Mouse (Mus musculus): ENCODE data around the gene Mylk. TPM values are rescaled to one million over a fixed set of nuclear protein-coding genes. Genes with fewer than 3 reads are reported as not detected.

Gene Mylk
- polyA plus RNA-seq, 1 experiment: 1.3 TPM

- Histone ChIP-seq H3K4me3 (ENCODE audit: insufficient read depth, low read length) (no peak overlapping the region), H3K27ac (ENCODE audit: insufficient read depth, low read depth, low read length) (no peak overlapping the region), H3K4me1 (ENCODE audit: control insufficient read depth, insufficient read depth, low read length) (no peaks in the 10 kb centered on the region)
- TF ChIP-seq POLR2A (IDR thresholded peaks at IDR 0.05; ENCODE audit: borderline replicate concordance, low read depth, low read length) (no peak), CTCF (IDR thresholded peaks at IDR 0.05; ENCODE audit: low read depth, low read length) (no peak)
Observed at GRCm38 (mm10) chr16:34899071-34899808, 154.2 kb downstream of the Mylk start.

- H3K4me3 ChIP-seq (ENCODE audit: insufficient read depth, low read length): no peak overlapping the region
- no peaks in the 10 kb centered on the region for H3K4me1 ChIP-seq (ENCODE audit: control insufficient read depth, insufficient read depth, low read length)
- TF ChIP-seq CTCF (IDR thresholded peaks at IDR 0.05; ENCODE audit: low read depth, low read length) (no peak), POLR2A (IDR thresholded peaks at IDR 0.05; ENCODE audit: borderline replicate concordance, low read depth, low read length) (no peak)
- no peak overlapping the region for H3K27ac ChIP-seq (ENCODE audit: insufficient read depth, low read depth, low read length)
Observed at GRCm38 (mm10) chr16:34899997-34900396, 155.0 kb downstream of the Mylk start.

- Histone ChIP-seq H3K27ac (ENCODE audit: insufficient read depth, low read depth, low read length) (no peak overlapping the region), H3K4me1 (ENCODE audit: control insufficient read depth, insufficient read depth, low read length) (no peaks in the 10 kb centered on the region)
- TF ChIP-seq CTCF (IDR thresholded peaks at IDR 0.05; ENCODE audit: low read depth, low read length): no peak
- TF ChIP-seq POLR2A (IDR thresholded peaks at IDR 0.05; ENCODE audit: borderline replicate concordance, low read depth, low read length): no peak
Observed at GRCm38 (mm10) chr16:34900471-34900870, 155.5 kb downstream of the Mylk start.

GRCm38 (mm10) chr16:34901031-34901430 lies 156.0 kb downstream of the Mylk start:
- H3K4me3 ChIP-seq (ENCODE audit: insufficient read depth, low read length): no peak overlapping the region
- H3K27ac ChIP-seq (ENCODE audit: insufficient read depth, low read depth, low read length): no peak overlapping the region
- H3K4me1 ChIP-seq (ENCODE audit: control insufficient read depth, insufficient read depth, low read length): no peaks in the 10 kb centered on the region
- no peak for TF ChIP-seq CTCF (IDR thresholded peaks at IDR 0.05; ENCODE audit: low read depth, low read length)
- no peak for TF ChIP-seq POLR2A (IDR thresholded peaks at IDR 0.05; ENCODE audit: borderline replicate concordance, low read depth, low read length)

More at GRCm38 (mm10) chr16:34900471-34900870, 155.5 kb downstream of the Mylk start:
- no peak overlapping the region for H3K4me3 ChIP-seq (ENCODE audit: insufficient read depth, low read length)

- TF ChIP-seq CTCF (IDR thresholded peaks at IDR 0.05; ENCODE audit: low read depth, low read length) (no peak), POLR2A (IDR thresholded peaks at IDR 0.05; ENCODE audit: borderline replicate concordance, low read depth, low read length) (no peak)
- H3K4me3 ChIP-seq (ENCODE audit: insufficient read depth, low read length): no peak overlapping the region
- H3K4me1 ChIP-seq (ENCODE audit: control insufficient read depth, insufficient read depth, low read length): no peaks in the 10 kb centered on the region
- no peak overlapping the region for H3K27ac ChIP-seq (ENCODE audit: insufficient read depth, low read depth, low read length)
Observed at GRCm38 (mm10) chr16:34901611-34902293, 156.7 kb downstream of the Mylk start.

- H3K4me1 ChIP-seq (ENCODE audit: control insufficient read depth, insufficient read depth, low read length): no peaks in the 10 kb centered on the region
- H3K27ac ChIP-seq (ENCODE audit: insufficient read depth, low read depth, low read length): no peak overlapping the region
- TF ChIP-seq CTCF (IDR thresholded peaks at IDR 0.05; ENCODE audit: low read depth, low read length): peak; percentile 65
- no peak for TF ChIP-seq POLR2A (IDR thresholded peaks at IDR 0.05; ENCODE audit: borderline replicate concordance, low read depth, low read length)
- no peak overlapping the region for H3K4me3 ChIP-seq (ENCODE audit: insufficient read depth, low read length)
Observed at GRCm38 (mm10) chr16:34902294-34902680, 157.3 kb downstream of the Mylk start.

- H3K4me1 ChIP-seq (ENCODE audit: control insufficient read depth, insufficient read depth, low read length): no peaks in the 10 kb centered on the region
- TF ChIP-seq CTCF (IDR thresholded peaks at IDR 0.05; ENCODE audit: low read depth, low read length) (no peak), POLR2A (IDR thresholded peaks at IDR 0.05; ENCODE audit: borderline replicate concordance, low read depth, low read length) (no peak)
Observed at GRCm38 (mm10) chr16:34902761-34903160, 157.8 kb downstream of the Mylk start.

GRCm38 (mm10) chr16:34904876-34905275 lies 159.9 kb downstream of the Mylk start:
- H3K27ac ChIP-seq (ENCODE audit: insufficient read depth, low read depth, low read length): no peak overlapping the region
- H3K4me1 ChIP-seq (ENCODE audit: control insufficient read depth, insufficient read depth, low read length): no peaks in the 10 kb centered on the region
- TF ChIP-seq CTCF (IDR thresholded peaks at IDR 0.05; ENCODE audit: low read depth, low read length) (no peak), POLR2A (IDR thresholded peaks at IDR 0.05; ENCODE audit: borderline replicate concordance, low read depth, low read length) (no peak)
- no peak overlapping the region for H3K4me3 ChIP-seq (ENCODE audit: insufficient read depth, low read length)

More at GRCm38 (mm10) chr16:34902761-34903160, 157.8 kb downstream of the Mylk start:
- Histone ChIP-seq H3K4me3 (ENCODE audit: insufficient read depth, low read length) (no peak overlapping the region), H3K27ac (ENCODE audit: insufficient read depth, low read depth, low read length) (no peak overlapping the region)

GRCm38 (mm10) chr16:34909437-34909836 lies 164.4 kb downstream of the Mylk start:
- no peak overlapping the region for H3K27ac ChIP-seq (ENCODE audit: insufficient read depth, low read depth, low read length)
- no peaks in the 10 kb centered on the region for H3K4me1 ChIP-seq (ENCODE audit: control insufficient read depth, insufficient read depth, low read length)
- TF ChIP-seq CTCF (IDR thresholded peaks at IDR 0.05; ENCODE audit: low read depth, low read length): no peak
- no peak for TF ChIP-seq POLR2A (IDR thresholded peaks at IDR 0.05; ENCODE audit: borderline replicate concordance, low read depth, low read length)
- H3K4me3 ChIP-seq (ENCODE audit: insufficient read depth, low read length): no peak overlapping the region

- 0 out of 2 replicates have a peak, but pooled peaks cover 2% of the 10 kb centered on the region for H3K4me1 ChIP-seq (ENCODE audit: control insufficient read depth, insufficient read depth, low read length)
- H3K4me3 ChIP-seq (ENCODE audit: insufficient read depth, low read length): no peak overlapping the region
- no peak overlapping the region for H3K27ac ChIP-seq (ENCODE audit: insufficient read depth, low read depth, low read length)
- TF ChIP-seq POLR2A (IDR thresholded peaks at IDR 0.05; ENCODE audit: borderline replicate concordance, low read depth, low read length): no peak
- no peak for TF ChIP-seq CTCF (IDR thresholded peaks at IDR 0.05; ENCODE audit: low read depth, low read length)
Observed at GRCm38 (mm10) chr16:34917373-34917900, 172.4 kb downstream of the Mylk start.
